Mouse (Mus musculus) spleen, postnatal 36 days (tissue): Measurements from ENCODE around the gene Dll3.
"Not testable (repeated sequence)": the region's sequence is repeated elsewhere in the genome, so short reads cannot be mapped to it uniquely, and the experiment has no call there.

Experiments
- DNase-seq, 2 experiments: peaks; one replicate each; pipeline ENCODE4 v3.0.0; 2022; ENCODE audit warnings: low spot score in 2 of 2, mixed read lengths in 1 of 2

Gene Dll3

GRCm38 (mm10) chr7:28251976-28252375, 50.1 kb downstream of the Dll3 start:
- no peak for DNase-seq

- DNase-seq, result no peak
Observed at GRCm38 (mm10) chr7:28248957-28249356, 53.1 kb downstream of the Dll3 start.

GRCm38 (mm10) chr7:28243943-28244342, 58.1 kb downstream of the Dll3 start:
- not testable (repeated sequence) for DNase-seq
